8 mouse cellular contexts compared by ENCODE assay signal in genomic region chr7:98308607-98309218, GRCm38 (mm10). TPM values are rescaled to one million over a fixed set of nuclear protein-coding genes. Genes with fewer than 3 reads are reported as not detected.
A peak's percentile ranks its signal among the peaks of the same experiment; 100 is the strongest.
DNase-seq lines count a peak whose midpoint lies in the region; ATAC-seq and TF ChIP-seq lines count a peak whose summit lies in the region.

No protein-coding gene starts in this region.

- no peaks in the 10 kb centered on the region; the same call in 1 of the 2 replicates for H3K27me3 ChIP-seq in thymus, adult 2 months (ENCODE audit: control insufficient read depth, insufficient read depth, low read length)
- no peaks in the 10 kb centered on the region for H3K27me3 ChIP-seq in hindbrain, embryonic 15.5 days
- peaks cover 10% of the 10 kb centered on the region; the same call in 1 of the 2 replicates for H3K27me3 ChIP-seq in midbrain, embryonic 12.5 days

- TF ChIP-seq CTCF in thymus, adult 2 months (IDR thresholded peaks at IDR 0.05; ENCODE audit: borderline replicate concordance, control insufficient read depth, extremely low read depth, insufficient read depth, low read length, poor library complexity): no peak

- no peak overlapping the region for H3K27ac ChIP-seq in thymus, adult 2 months (ENCODE audit: control insufficient read depth, insufficient read depth, low read length)
- peak overlapping the region; percentile 74 for H3K27ac ChIP-seq in hindbrain, embryonic 15.5 days (replicated peaks)
- peak overlapping the region; percentile 61; the same call in 1 of the 2 replicates for H3K27ac ChIP-seq in midbrain, embryonic 12.5 days (replicated peaks)

- peaks cover 7% of the 10 kb centered on the region for H3K4me1 ChIP-seq in thymus, adult 2 months (replicated peaks; ENCODE audit: control insufficient read depth, insufficient read depth, low read length)
- peaks cover 26% of the 10 kb centered on the region for H3K4me1 ChIP-seq in hindbrain, embryonic 15.5 days (replicated peaks)
- peaks cover 8% of the 10 kb centered on the region; the same call in 1 of the 2 replicates for H3K4me1 ChIP-seq in midbrain, embryonic 12.5 days

- no peaks in the 10 kb centered on the region for H3K9me3 ChIP-seq in hindbrain, embryonic 15.5 days
- no peaks in the 10 kb centered on the region for H3K9me3 ChIP-seq in midbrain, embryonic 12.5 days

- peak overlapping the region; percentile 60 for H3K9ac ChIP-seq in hindbrain, embryonic 15.5 days
- H3K9ac ChIP-seq in midbrain, embryonic 12.5 days (replicated peaks): peak overlapping the region; percentile 82

- H3K36me3 ChIP-seq in thymus, adult 2 months (ENCODE audit: control insufficient read depth, insufficient read depth, low read length): no peaks in the 10 kb centered on the region
- H3K36me3 ChIP-seq in hindbrain, embryonic 15.5 days: no peaks in the 10 kb centered on the region
- H3K36me3 ChIP-seq in midbrain, embryonic 12.5 days: no peaks in the 10 kb centered on the region

- no peak for TF ChIP-seq POLR2A in thymus, adult 2 months (IDR thresholded peaks at IDR 0.05; ENCODE audit: control insufficient read depth, extremely low read depth, insufficient read depth, low read length, poor library complexity)

- under 1% methylated on average over 33 of the region's 33 CpGs for WGBS in thymus, adult 2 months
- under 1% methylated on average over 31 of the region's 33 CpGs for WGBS in hindbrain, embryonic 15.5 days
- WGBS in midbrain, embryonic 12.5 days: under 1% methylated on average over 33 of the region's 33 CpGs

- peak overlapping the region; percentile 71 for H3K4me2 ChIP-seq in hindbrain, embryonic 15.5 days
- H3K4me2 ChIP-seq in midbrain, embryonic 12.5 days (replicated peaks): peak overlapping the region; percentile 91

- intact Hi-C loops in gastrocnemius, postnatal 36 days (cut with DNase I): no loop called here

- H3K4me3 ChIP-seq in thymus, adult 2 months (ENCODE audit: control insufficient read depth, insufficient read depth, low read length): peak overlapping the region; percentile 83
- H3K4me3 ChIP-seq in hindbrain, embryonic 15.5 days: peak overlapping the region; percentile 84
- H3K4me3 ChIP-seq in midbrain, embryonic 12.5 days: peak overlapping the region; percentile 83

- peak; percentile 63; the same call in 1 of the 2 replicates for ATAC-seq in hindbrain, embryonic 15.5 days (ENCODE audit: low FRiP score, low read depth)
- peak; percentile 66 for ATAC-seq in midbrain, embryonic 12.5 days (ENCODE audit: low FRiP score, low read depth)

- peak; percentile 27 for DNase-seq in cerebellum, adult 9-10 months
- no peak for DNase-seq in cerebellum, adult 18-20 months
- DNase-seq in thymus, adult 2 months: no peak
- DNase-seq in thymus, postnatal 10 days (ENCODE audit: low spot score in 2 of 2): no peak
- DNase-seq in layer of hippocampus, adult 11-12 months (ENCODE audit: low spot score): no peak
- no peak for DNase-seq in gastrocnemius, postnatal 36 days

RNA-seq across cellular contexts. Expression of gene Acer3, which starts 12.3 kb away (rescaled TPM):
- polyA plus RNA-seq in thymus, adult 2 months (2012; rRNA removed): 6.7 and 9.1 TPM in 2 replicates
- 26.3 and 28.2 TPM in 2 replicates for polyA plus RNA-seq in hindbrain, embryonic 15.5 days (2015; fragmentation: Nextera tagmentation; extraction: Ambion mirVana)
- 16.0 and 16.5 TPM in 2 replicates for polyA plus RNA-seq in midbrain, embryonic 12.5 days (2016; fragmentation: Nextera tagmentation; extraction: Ambion mirVana)
- total RNA-seq in gastrocnemius, postnatal 36 days (2021): 1 to 10 TPM; 4.9 to 5.3 TPM

RNA-seq across cellular contexts. Expression of gene Tsku, which starts 52.4 kb away (rescaled TPM):
- 10.2 and 11.1 TPM in 2 replicates for polyA plus RNA-seq in thymus, adult 2 months (2012; rRNA removed)
- 8.9 and 9.3 TPM in 2 replicates for polyA plus RNA-seq in hindbrain, embryonic 15.5 days (2015; fragmentation: Nextera tagmentation; extraction: Ambion mirVana)
- 6.8 and 9.1 TPM in 2 replicates for polyA plus RNA-seq in midbrain, embryonic 12.5 days (2016; fragmentation: Nextera tagmentation; extraction: Ambion mirVana)
- total RNA-seq in gastrocnemius, postnatal 36 days (2021): 1 to 10 TPM; 1.1 to 1.5 TPM
